Mouse (Mus musculus): ENCODE data around the gene Med16. TPM values are rescaled to one million over a fixed set of nuclear protein-coding genes. Genes with fewer than 3 reads are reported as not detected.

The Med16 gene
- total and polyA plus RNA-seq, 3 experiments, result 10.2 to 22.8 (median 12.1) TPM

DNA sequence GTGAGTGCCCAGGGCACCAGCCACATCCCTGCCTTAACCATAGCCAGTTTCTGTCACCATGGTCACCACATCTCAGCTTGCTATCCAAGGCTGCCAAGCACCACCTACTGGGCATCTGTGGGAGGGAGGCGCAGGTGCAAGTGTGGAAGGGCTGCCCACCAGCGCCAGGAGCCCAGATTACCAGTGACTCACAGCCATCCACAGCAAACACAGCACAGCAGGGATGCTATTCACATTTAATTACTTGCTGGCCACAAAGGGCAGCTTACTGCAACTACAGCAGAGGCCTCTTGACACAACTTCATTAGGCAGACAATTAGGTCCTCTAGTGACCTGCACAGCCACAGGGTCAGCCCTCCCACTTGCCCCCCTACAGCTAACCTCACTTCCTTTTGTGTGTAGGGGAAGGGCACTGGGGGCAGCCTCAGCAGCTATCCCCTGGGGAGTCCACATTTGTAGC, 7.7 kb downstream of the Med16 start:
- H3K36me3 ChIP-seq (replicated peaks in 1 of 2; ENCODE audit: control insufficient read depth in 1 of 2, insufficient read depth in 1 of 2, low read length in 1 of 2), result peaks cover 23 to 82% of the 10 kb centered on the region in 2 experiments
- no peak overlapping the region for H3K4me3 ChIP-seq (replicated peaks in 1 of 3; ENCODE audit: low read depth in 2 of 3, low read length in 2 of 3, poor library complexity in 1 of 3)
- no peak for DNase-seq (ENCODE audit: extremely low read depth)
- H3K9ac ChIP-seq (ENCODE audit: insufficient read depth, low read depth), result no peak overlapping the region
- peaks cover 13 to 26% of the 10 kb centered on the region in 2 experiments for H3K4me1 ChIP-seq (ENCODE audit: control insufficient read depth in 1 of 2, insufficient read depth in 2 of 2)
- no peaks in the 10 kb centered on the region for H3K79me2 ChIP-seq (replicated peaks; ENCODE audit: control insufficient read depth, extremely low read depth, insufficient read depth, poor library complexity, severe bottlenecking)
- dilution Hi-C loops (cut with MboI; ENCODE audit: extremely low pct_ligation_motif_present, extremely low pct_unique_long_range_greater_than_20kb, low sequenced_read_pairs), result no loop called here
- no peak overlapping the region for H3K27ac ChIP-seq (ENCODE audit: insufficient read depth, low read depth)
- H3K9me3 ChIP-seq (replicated peaks; ENCODE audit: low read length), result peaks cover 5% of the 10 kb centered on the region
- H3K27me3 ChIP-seq (replicated peaks), result no peaks in the 10 kb centered on the region
- no peak overlapping the region for H3K4me2 ChIP-seq (ENCODE audit: insufficient read depth, low read depth, poor library complexity, severe bottlenecking)
- TF ChIP-seq RAD21 (IDR thresholded peaks at IDR 0.05; ENCODE audit: low read depth, low read length), result peak; percentile 22
- peak in 1 of 2 experiments; percentile 39; a peak in 2 of 4 replicates for TF ChIP-seq CTCF (conservative IDR thresholded peaks at IDR 0.05 in 1 of 2, IDR thresholded peaks at IDR 0.05 in 1 of 2; ENCODE audit: low read depth in 2 of 2, low read length in 2 of 2)
- no peak for TF ChIP-seq MAFK (IDR thresholded peaks at IDR 0.05; ENCODE audit: insufficient replicate concordance, low read length)
- in situ Hi-C loops (cut with MboI; ENCODE audit: low pct_ligation_motif_present, low pct_unique_long_range_greater_than_20kb, low sequenced_read_pairs), result no loop called here

DNA sequence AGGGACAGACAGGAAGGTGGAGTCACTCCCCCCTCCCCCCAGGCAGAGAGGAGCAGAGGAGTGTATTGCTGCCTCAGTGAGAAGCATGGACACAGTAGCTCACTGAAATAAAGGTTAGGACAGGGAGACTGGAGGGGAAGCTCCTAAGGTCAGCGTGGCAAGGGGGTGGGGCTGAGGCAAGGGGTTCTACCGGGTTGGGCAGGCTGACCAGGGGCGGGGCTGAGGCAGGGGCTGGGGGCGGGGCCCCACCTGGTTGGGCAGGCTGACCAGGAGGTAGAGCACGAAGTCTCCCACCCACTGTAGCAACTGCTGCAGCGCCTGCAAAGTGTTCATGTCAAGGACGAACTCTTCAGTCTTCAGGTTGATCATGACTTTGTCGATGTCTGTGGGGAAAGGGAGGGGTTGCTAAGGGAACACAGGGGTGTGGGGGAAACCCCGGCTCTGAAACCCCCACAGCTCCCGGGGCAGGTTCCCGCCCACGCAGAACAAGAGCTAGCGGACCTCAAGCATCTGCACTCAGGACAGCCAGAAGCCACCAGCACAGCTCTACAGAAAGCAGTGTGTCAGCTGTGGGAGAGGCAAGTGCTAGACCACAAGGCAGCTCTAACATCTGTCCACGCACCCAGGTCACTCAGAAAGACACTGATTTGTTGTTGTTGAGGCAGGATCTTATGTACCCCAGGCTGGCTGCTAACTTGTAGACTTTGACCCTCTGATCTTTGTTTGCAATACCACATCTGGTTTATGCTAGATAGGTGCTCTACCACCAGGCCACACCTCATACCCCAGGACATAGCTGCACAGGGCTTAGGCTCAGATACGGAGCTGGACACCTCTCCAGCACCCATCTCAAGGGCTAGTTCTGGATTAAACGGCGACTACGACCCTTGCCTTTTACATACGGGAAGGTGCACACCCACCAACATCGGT, 11.1 kb downstream of the Med16 start:
- Histone ChIP-seq H3K27ac (ENCODE audit: insufficient read depth, low read depth) (no peak overlapping the region), H3K36me3 (replicated peaks in 1 of 2; ENCODE audit: control insufficient read depth in 1 of 2, insufficient read depth in 1 of 2, low read length in 1 of 2) (peaks cover 18 to 80% of the 10 kb centered on the region in 2 experiments), H3K9ac (ENCODE audit: insufficient read depth, low read depth) (no peak overlapping the region), H3K4me2 (ENCODE audit: insufficient read depth, low read depth, poor library complexity, severe bottlenecking) (0 out of 2 replicates have a peak overlapping the region, but pooled peaks have one; percentile 2), H3K9me3 (replicated peaks; ENCODE audit: low read length) (no peaks in the 10 kb centered on the region), H3K27me3 (replicated peaks) (no peaks in the 10 kb centered on the region), H3K4me1 (ENCODE audit: control insufficient read depth in 1 of 2, insufficient read depth in 2 of 2) (peaks cover 9 to 50% of the 10 kb centered on the region in 2 experiments), H3K4me3 (replicated peaks in 1 of 3; ENCODE audit: low read depth in 2 of 3, low read length in 2 of 3, poor library complexity in 1 of 3) (no peak overlapping the region), H3K79me2 (replicated peaks; ENCODE audit: control insufficient read depth, extremely low read depth, insufficient read depth, poor library complexity, severe bottlenecking) (no peaks in the 10 kb centered on the region)
- dilution Hi-C loops (cut with MboI; ENCODE audit: extremely low pct_ligation_motif_present, extremely low pct_unique_long_range_greater_than_20kb, low sequenced_read_pairs), result no loop called here
- no peak for TF ChIP-seq CTCF (conservative IDR thresholded peaks at IDR 0.05 in 1 of 2, IDR thresholded peaks at IDR 0.05 in 1 of 2; ENCODE audit: low read depth in 2 of 2, low read length in 2 of 2)
- in situ Hi-C loops (cut with MboI; ENCODE audit: low pct_ligation_motif_present, low pct_unique_long_range_greater_than_20kb, low sequenced_read_pairs), result no loop called here
- peak; percentile 27 for DNase-seq (ENCODE audit: extremely low read depth)

DNA sequence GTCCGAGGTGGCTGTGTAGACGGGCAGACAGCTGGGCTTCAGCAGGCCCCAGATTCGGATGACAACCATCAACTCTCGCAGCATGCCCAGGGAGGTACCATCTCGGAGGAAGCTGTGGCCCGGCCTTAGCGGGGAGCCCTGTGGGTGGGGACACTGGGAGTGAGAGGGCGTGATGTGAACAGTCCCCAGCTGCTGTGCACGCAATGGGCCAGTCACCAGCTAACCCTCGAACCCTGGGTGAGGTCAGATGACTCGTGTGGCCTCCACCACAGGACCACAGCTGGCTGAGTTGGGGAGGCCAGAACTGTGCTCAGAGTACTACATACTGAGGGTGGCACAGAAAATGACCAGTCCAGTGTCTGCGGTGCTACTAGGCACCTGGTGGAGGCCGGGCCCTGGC, 11.9 kb downstream of the Med16 start:
- no peaks in the 10 kb centered on the region for H3K79me2 ChIP-seq (replicated peaks; ENCODE audit: control insufficient read depth, extremely low read depth, insufficient read depth, poor library complexity, severe bottlenecking)
- in situ Hi-C loops (cut with MboI; ENCODE audit: low pct_ligation_motif_present, low pct_unique_long_range_greater_than_20kb, low sequenced_read_pairs) (no loop called here), dilution Hi-C loops (cut with MboI; ENCODE audit: extremely low pct_ligation_motif_present, extremely low pct_unique_long_range_greater_than_20kb, low sequenced_read_pairs) (no loop called here)
- H3K27ac ChIP-seq (ENCODE audit: insufficient read depth, low read depth), result no peak overlapping the region
- no peak overlapping the region for H3K9ac ChIP-seq (ENCODE audit: insufficient read depth, low read depth)
- H3K27me3 ChIP-seq (replicated peaks), result no peaks in the 10 kb centered on the region
- no peak overlapping the region for H3K4me3 ChIP-seq (replicated peaks in 1 of 3; ENCODE audit: low read depth in 2 of 3, low read length in 2 of 3, poor library complexity in 1 of 3)
- H3K9me3 ChIP-seq (replicated peaks; ENCODE audit: low read length), result no peaks in the 10 kb centered on the region
- H3K4me1 ChIP-seq (ENCODE audit: control insufficient read depth in 1 of 2, insufficient read depth in 2 of 2), result peaks cover 9 to 50% of the 10 kb centered on the region in 2 experiments
- peaks cover 18 to 74% of the 10 kb centered on the region in 2 experiments for H3K36me3 ChIP-seq (replicated peaks in 1 of 2; ENCODE audit: control insufficient read depth in 1 of 2, insufficient read depth in 1 of 2, low read length in 1 of 2)
- no peak overlapping the region for H3K4me2 ChIP-seq (ENCODE audit: insufficient read depth, low read depth, poor library complexity, severe bottlenecking)
- no peak for DNase-seq (ENCODE audit: extremely low read depth)
- TF ChIP-seq ZC3H11A (IDR thresholded peaks at IDR 0.05; ENCODE audit: low read depth, low read length), result no peak
- TF ChIP-seq HCFC1 (IDR thresholded peaks at IDR 0.05; ENCODE audit: low read depth, low read length), result no peak
- TF ChIP-seq E2F4 (IDR thresholded peaks at IDR 0.05; ENCODE audit: insufficient replicate concordance, low read depth, low read length), result no peak
- TF ChIP-seq CTCF (conservative IDR thresholded peaks at IDR 0.05 in 1 of 2, IDR thresholded peaks at IDR 0.05 in 1 of 2; ENCODE audit: low read depth in 2 of 2, low read length in 2 of 2), result no peak
